Mouse (Mus musculus) intestine, postnatal 0 days (tissue): ENCODE measurements around the gene Arhgef15. TPM values are rescaled to one million over a fixed set of nuclear protein-coding genes. Genes with fewer than 3 reads are reported as not detected.
A peak's percentile ranks its signal among the peaks of the same experiment; 100 is the strongest.
"Not testable (repeated sequence)": the region's sequence is repeated elsewhere in the genome, so short reads cannot be mapped to it uniquely, and the experiment has no call there.

Experiments
- ATAC-seq: fragments of 200-750 bp; cut with Nextera tagmentation; 2 replicates; pipeline ENCODE4 v1.8.0; 2017; ENCODE audit warnings: mild to moderate bottlenecking, moderate TSS enrichment, moderate library complexity
- H3K27ac ChIP-seq: fragments of 300-500 bp; sonication (generic); 2 replicates; pipeline ENCODE4 v1.5.1; 2014; ENCODE audit warnings: mild to moderate bottlenecking, low read depth, low read length, moderate library complexity
- H3K27me3 ChIP-seq: fragments of 300-500 bp; sonication (generic); replicated peaks from 2 replicates; pipeline ENCODE4 v1.6.1; 2014; ENCODE audit warnings: low read length, mixed read lengths; ENCODE audit not compliant: control insufficient read depth, insufficient read depth
- H3K36me3 ChIP-seq: fragments of 300-500 bp; sonication (generic); 2 replicates; pipeline ENCODE4 v1.6.1; 2014; ENCODE audit warnings: mild to moderate bottlenecking, moderate library complexity; ENCODE audit not compliant: control insufficient read depth, insufficient read depth
- H3K4me1 ChIP-seq: fragments of 300-500 bp; sonication (generic); replicated peaks from 2 replicates; pipeline ENCODE4 v1.6.1; 2014; ENCODE audit warnings: antibody characterized with exemption, low read length, mixed read lengths; ENCODE audit not compliant: control insufficient read depth, insufficient read depth
- H3K4me2 ChIP-seq: fragments of 300-500 bp; sonication (generic); replicated peaks from 2 replicates; pipeline ENCODE4 v1.6.1; 2014; ENCODE audit warnings: low read depth, mild to moderate bottlenecking, moderate library complexity
- H3K4me3 ChIP-seq: fragments of 300-500 bp; sonication (generic); 2 replicates; pipeline ENCODE4 v1.5.1; 2014; ENCODE audit warnings: low read depth, low read length
- H3K9ac ChIP-seq: fragments of 300-500 bp; sonication (generic); 2 replicates; pipeline ENCODE4 v1.6.1; 2014; ENCODE audit warnings: mild to moderate bottlenecking, low read depth, low read length
- H3K9me3 ChIP-seq: fragments of 300-500 bp; sonication (generic); 2 replicates; pipeline ENCODE4 v1.6.1; 2016; ENCODE audit warnings: mixed run types; ENCODE audit not compliant: control insufficient read depth
- CTCF ChIP-seq: sonication (generic); IDR thresholded peaks from 2 replicates; pipeline ENCODE4 v1.5.1; 2016; ENCODE audit warnings: low read depth, mild to moderate bottlenecking, control low read depth, antibody characterized with exemption, moderate library complexity
- WGBS: fragments of 180-500 bp; shearing (Covaris S2); extraction: QIAGEN DNeasy Blood & Tissue Kit; methylation state at CpG from one replicate; pipeline ENCODE4 v1.1.7; 2014; 5-methylcytosine and 5-hydroxymethylcytosine counted together
- polyA plus RNA-seq: library from polyadenylated mRNA; unstranded; fragments of >200 nt; fragmentation: Nextera tagmentation; extraction: Ambion mirVana; gene quantifications from 2 replicates; pipeline ENCODE4 v1.2.1, GENCODE M21; 2015

The Arhgef15 gene
- 2.6 and 3.4 TPM in 2 replicates for polyA plus RNA-seq

GRCm38 (mm10) chr11:68957308-68957707, at the start of gene Arhgef15:
Gene Arhgef15 (minus strand): TSS chr11:68957480.
- H3K9ac ChIP-seq: no peak within 1 kb of the TSS
- ATAC-seq: no peak
- H3K4me2 ChIP-seq: peak within 1 kb of the TSS; percentile 21
- H3K36me3 ChIP-seq: no peaks in the 10 kb centered on the region
- H3K27me3 ChIP-seq: peaks cover 20% of the 10 kb centered on the region
- H3K4me3 ChIP-seq: 0 out of 2 replicates have a peak within 1 kb of the TSS, but pooled peaks have one; percentile 11
- no peaks in the 10 kb centered on the region for H3K9me3 ChIP-seq
- H3K27ac ChIP-seq: no peak within 1 kb of the TSS
- TF ChIP-seq CTCF: no peak
- WGBS: 43% methylated on average over 8 of the region's 8 CpGs
- H3K4me1 ChIP-seq: 0 out of 2 replicates have a peak, but pooled peaks cover 2% of the 10 kb centered on the region

GRCm38 (mm10) chr11:69006575-69006974, 49.3 kb upstream of the Arhgef15 start:
- not testable (repeated sequence) for H3K27ac ChIP-seq, H3K9me3 ChIP-seq, ATAC-seq, H3K9ac ChIP-seq, H3K4me3 ChIP-seq, H3K4me1 ChIP-seq, H3K4me2 ChIP-seq, H3K27me3 ChIP-seq
- H3K36me3 ChIP-seq: peaks cover 14% of the 10 kb centered on the region

- Histone ChIP-seq H3K9me3 (no peaks in the 10 kb centered on the region), H3K4me1 (peaks cover 2% of the 10 kb centered on the region; the same call in 1 of the 2 replicates), H3K4me3 (no peak overlapping the region), H3K27ac (no peak overlapping the region), H3K9ac (no peak overlapping the region), H3K36me3 (peaks cover 27% of the 10 kb centered on the region), H3K27me3 (no peaks in the 10 kb centered on the region), H3K4me2 (no peak overlapping the region)
- TF ChIP-seq CTCF: no peak
- WGBS: 84% methylated on average over 7 of the region's 7 CpGs
- ATAC-seq: no peak
Measured at GRCm38 (mm10) chr11:69005193-69005592, 47.9 kb upstream of the Arhgef15 start.

- no peaks in the 10 kb centered on the region for H3K9me3 ChIP-seq
- no peak overlapping the region for H3K9ac ChIP-seq
- peaks cover 42% of the 10 kb centered on the region for H3K36me3 ChIP-seq
- H3K4me1 ChIP-seq: peaks cover 2% of the 10 kb centered on the region; the same call in 1 of the 2 replicates
- no peak overlapping the region for H3K4me2 ChIP-seq
- TF ChIP-seq CTCF: peak; percentile 42
- H3K27me3 ChIP-seq: no peaks in the 10 kb centered on the region
- H3K4me3 ChIP-seq: no peak overlapping the region
- WGBS: 66% methylated on average over 4 of the region's 4 CpGs
- H3K27ac ChIP-seq: no peak overlapping the region
- ATAC-seq: no peak
Measured at GRCm38 (mm10) chr11:69003592-69003991, 46.3 kb upstream of the Arhgef15 start.

GRCm38 (mm10) chr11:69002782-69003181, 45.5 kb upstream of the Arhgef15 start:
- 85% methylated on average over 4 of the region's 4 CpGs for WGBS
- not testable (repeated sequence) for H3K4me1 ChIP-seq, H3K4me3 ChIP-seq, H3K27me3 ChIP-seq, H3K9ac ChIP-seq, H3K27ac ChIP-seq, H3K4me2 ChIP-seq, H3K9me3 ChIP-seq, ATAC-seq
- peaks cover 50% of the 10 kb centered on the region for H3K36me3 ChIP-seq

GRCm38 (mm10) chr11:68997080-68997479, 39.8 kb upstream of the Arhgef15 start:
- ATAC-seq: no peak
- no peak overlapping the region for H3K27ac ChIP-seq
- no peak overlapping the region for H3K4me3 ChIP-seq
- no peaks in the 10 kb centered on the region for H3K27me3 ChIP-seq
- TF ChIP-seq CTCF: no peak
- 86% methylated on average over 4 of the region's 4 CpGs for WGBS
- H3K9me3 ChIP-seq: no peaks in the 10 kb centered on the region
- H3K4me2 ChIP-seq: no peak overlapping the region
- peaks cover 82% of the 10 kb centered on the region for H3K36me3 ChIP-seq
- H3K9ac ChIP-seq: no peak overlapping the region
- no peaks in the 10 kb centered on the region for H3K4me1 ChIP-seq

- no peak overlapping the region for H3K4me3 ChIP-seq
- no peaks in the 10 kb centered on the region for H3K4me1 ChIP-seq
- no peak for ATAC-seq
- H3K27me3 ChIP-seq: no peaks in the 10 kb centered on the region
- 96% methylated on average over 3 of the region's 3 CpGs for WGBS
- no peak overlapping the region for H3K27ac ChIP-seq
- no peak overlapping the region for H3K9ac ChIP-seq
- no peaks in the 10 kb centered on the region for H3K9me3 ChIP-seq
- peaks cover 80% of the 10 kb centered on the region for H3K36me3 ChIP-seq
- peak; percentile 51 for TF ChIP-seq CTCF
- H3K4me2 ChIP-seq: no peak overlapping the region
Measured at GRCm38 (mm10) chr11:68994377-68994776, 37.1 kb upstream of the Arhgef15 start.
